Mouse (Mus musculus) G1E (cell line): ENCODE measurements at regions not wholly inside any gene's neighbourhood (a gene's known extent, or its start where the extent isn't known, plus 50 kb on each side); places are given as distances from the start of the nearest gene placed in this dataset.

Experiments
- ATAC-seq: 2 replicates; pipeline ENCODE4 v1.8.0; 2016; ENCODE audit warnings: mild to moderate bottlenecking; ENCODE audit not compliant: insufficient number of reproducible peaks, poor library complexity, low FRiP score, severe bottlenecking; ENCODE audit errors: extremely low read depth
- DNase-seq: peaks from one replicate; pipeline ENCODE4 v3.0.0; 2012; ENCODE audit warnings: low spot score
- H3K27me3 ChIP-seq: 2 replicates; pipeline ENCODE4 v1.6.1; 2012; ENCODE audit warnings: mild to moderate bottlenecking, low read length, inconsistent platforms; ENCODE audit not compliant: insufficient read depth
- H3K36me3 ChIP-seq: replicated peaks from 2 replicates; pipeline ENCODE3; 2012; ENCODE audit warnings: mild to moderate bottlenecking, inconsistent platforms
- H3K4me1 ChIP-seq: 2 replicates; pipeline ENCODE4 v1.6.1; 2012; ENCODE audit warnings: low read depth, low read length, inconsistent platforms, mixed read lengths; ENCODE audit not compliant: insufficient read depth
- H3K4me3 ChIP-seq: 2 replicates; pipeline ENCODE4 v1.5.1; 2012; ENCODE audit warnings: low read depth, mild to moderate bottlenecking, inconsistent platforms, low read length, moderate library complexity, mixed read lengths
- H3K9me3 ChIP-seq: replicated peaks from 2 replicates; pipeline ENCODE4 v1.6.1; 2012; ENCODE audit warnings: inconsistent platforms
- CTCF ChIP-seq: IDR thresholded peaks from 2 replicates; pipeline ENCODE4 v1.5.1; 2012; ENCODE audit warnings: low read depth, low read length, inconsistent platforms, mixed read lengths
- GATA1 ChIP-seq: IDR thresholded peaks from 2 replicates; pipeline ENCODE4 v1.6.1; 2012; ENCODE audit warnings: borderline replicate concordance, low read length, inconsistent platforms, mixed read lengths
- GATA2 ChIP-seq: IDR thresholded peaks from 2 replicates; pipeline ENCODE4 v1.6.1; 2012; ENCODE audit warnings: low read depth, low read length, inconsistent platforms, borderline replicate concordance
- POLR2AphosphoS5 ChIP-seq: IDR thresholded peaks from 2 replicates; pipeline ENCODE4 v1.6.1; 2012; ENCODE audit warnings: low read depth, low read length, inconsistent platforms; ENCODE audit not compliant: insufficient replicate concordance
- TAL1 ChIP-seq: conservative IDR thresholded peaks from 2 replicates; pipeline ENCODE4 v1.6.1; 2012; ENCODE audit warnings: low read depth, low read length, inconsistent platforms, mixed read lengths

GRCm38 (mm10) chr5:119971286-119971685, 138.8 kb downstream of the Tbx5 start:
- H3K27me3 ChIP-seq: no peaks in the 10 kb centered on the region
- DNase-seq (no peak), ATAC-seq (no peak)
- H3K4me1 ChIP-seq: no peaks in the 10 kb centered on the region
- H3K36me3 ChIP-seq: no peaks in the 10 kb centered on the region
- peaks cover 84% of the 10 kb centered on the region for H3K9me3 ChIP-seq
- H3K4me3 ChIP-seq: no peak overlapping the region
- no peak for TF ChIP-seq GATA1
- no peak for TF ChIP-seq POLR2AphosphoS5
- TF ChIP-seq CTCF: no peak
- no peak for TF ChIP-seq TAL1
- TF ChIP-seq GATA2: no peak

DNA sequence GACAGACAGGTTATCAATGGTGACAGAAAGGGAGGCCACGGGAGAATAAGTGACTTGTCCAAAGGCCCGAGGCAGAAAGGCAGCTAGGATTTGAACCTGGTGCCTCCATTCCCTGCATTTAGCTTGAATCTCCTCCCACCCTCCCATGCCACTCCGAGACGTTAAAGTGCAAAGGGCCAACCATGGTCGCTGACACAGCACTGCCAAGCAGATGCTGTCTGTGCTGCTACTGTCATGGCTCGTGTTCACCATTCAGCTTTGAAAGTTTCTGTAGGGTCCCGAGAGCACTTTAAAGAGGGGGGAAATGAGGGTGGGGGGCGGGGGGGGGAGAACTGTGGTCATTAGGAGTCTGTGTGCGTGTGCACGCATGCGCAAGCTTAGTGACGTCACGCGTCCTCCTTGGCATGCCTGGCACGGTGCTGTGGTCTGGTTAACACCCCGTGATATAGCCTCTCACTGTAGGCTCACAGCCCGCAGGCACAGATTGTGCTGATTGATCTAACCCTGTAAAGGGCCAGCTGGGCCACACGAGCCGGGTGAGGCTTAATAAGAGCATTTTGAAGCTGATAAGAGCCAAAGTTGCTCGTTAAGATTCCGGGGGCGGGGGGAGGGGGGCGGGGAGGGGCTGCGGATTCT, 140.5 kb downstream of the Tbx5 start:
- ATAC-seq: no peak
- H3K9me3 ChIP-seq: peaks cover 86% of the 10 kb centered on the region

DNA sequence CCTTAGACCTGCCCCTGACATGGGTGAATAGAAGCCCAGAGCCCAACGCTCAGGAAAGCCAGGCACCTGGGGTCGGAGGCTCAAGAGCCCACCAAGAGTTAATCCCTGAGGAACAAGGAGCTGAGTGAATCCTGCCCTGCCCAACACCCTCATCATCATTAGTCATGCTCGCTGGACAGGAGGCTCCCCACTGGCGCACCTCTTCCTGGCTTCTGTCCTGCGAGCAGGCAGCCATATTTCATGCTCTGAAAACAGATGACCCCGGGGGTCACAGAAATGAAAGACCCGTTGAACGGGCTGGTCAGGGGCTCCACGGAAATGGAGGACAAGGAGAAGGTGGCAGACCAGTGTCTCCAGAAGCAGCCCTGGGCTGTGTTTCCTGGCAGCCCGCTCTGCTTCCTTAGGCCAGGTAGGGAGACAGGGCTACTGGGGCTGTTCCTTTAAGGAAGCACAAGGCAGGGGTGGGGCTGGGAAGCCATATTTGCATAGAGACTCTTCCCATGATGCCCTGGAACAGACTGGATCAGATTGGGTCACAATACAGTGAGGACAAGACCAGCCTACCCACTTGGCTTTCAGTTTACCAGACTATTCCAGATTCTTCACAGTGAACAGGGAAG, 138.1 kb upstream of the Rbm19 start:
- ATAC-seq (no peak), DNase-seq (no peak)
- H3K27me3 ChIP-seq: no peaks in the 10 kb centered on the region
- peaks cover 83% of the 10 kb centered on the region for H3K9me3 ChIP-seq
- H3K36me3 ChIP-seq: no peaks in the 10 kb centered on the region
- TF ChIP-seq GATA1: no peak
- TF ChIP-seq CTCF: no peak
- TF ChIP-seq TAL1: no peak
- TF ChIP-seq GATA2: no peak
- TF ChIP-seq POLR2AphosphoS5: no peak
- no peak overlapping the region for H3K4me3 ChIP-seq
- no peaks in the 10 kb centered on the region for H3K4me1 ChIP-seq

More for the DNA sequence above, 140.5 kb downstream of the Tbx5 start:
- Histone ChIP-seq H3K4me1 (no peaks in the 10 kb centered on the region), H3K36me3 (no peaks in the 10 kb centered on the region), H3K4me3 (no peak overlapping the region), H3K27me3 (no peaks in the 10 kb centered on the region)
- no peak for TF ChIP-seq TAL1
- TF ChIP-seq POLR2AphosphoS5: no peak
- TF ChIP-seq CTCF: no peak
- no peak for TF ChIP-seq GATA1
- TF ChIP-seq GATA2: no peak
- no peak for DNase-seq

GRCm38 (mm10) chr5:119981111-119981807, 135.0 kb upstream of the Rbm19 start:
- peaks cover 66% of the 10 kb centered on the region for H3K9me3 ChIP-seq

DNA sequence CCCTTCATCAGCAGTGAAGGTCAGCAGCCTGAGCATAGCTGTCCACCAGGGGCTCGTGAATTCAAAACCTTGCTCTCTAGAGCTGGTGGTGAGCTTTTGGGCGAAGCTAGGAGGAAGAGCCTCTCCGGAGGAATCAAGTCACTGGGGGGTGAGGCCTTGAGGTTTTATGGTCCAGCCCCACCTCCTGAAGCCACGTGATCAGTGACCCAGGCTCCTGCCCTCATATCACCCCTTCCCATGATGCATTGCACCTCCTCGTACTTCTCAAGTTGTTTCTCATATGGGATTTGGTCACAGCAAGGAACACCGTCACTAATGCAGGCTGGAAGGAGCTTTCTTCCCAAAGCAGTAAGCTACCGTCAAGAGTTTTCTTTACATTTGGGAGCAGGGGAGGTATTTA, 132.1 kb upstream of the Rbm19 start:
- H3K9me3 ChIP-seq: peaks cover 60% of the 10 kb centered on the region
- H3K27me3 ChIP-seq: no peaks in the 10 kb centered on the region
- TF ChIP-seq TAL1 (no peak), GATA1 (no peak), CTCF (no peak), GATA2 (no peak), POLR2AphosphoS5 (no peak)
- H3K36me3 ChIP-seq: no peaks in the 10 kb centered on the region
- DNase-seq (no peak), ATAC-seq (no peak)
- H3K4me3 ChIP-seq: no peak overlapping the region
- H3K4me1 ChIP-seq: no peaks in the 10 kb centered on the region

More at GRCm38 (mm10) chr5:119981111-119981807, 135.0 kb upstream of the Rbm19 start:
- ATAC-seq (no peak), DNase-seq (no peak)
- H3K36me3 ChIP-seq: no peaks in the 10 kb centered on the region
- H3K27me3 ChIP-seq: no peaks in the 10 kb centered on the region
- TF ChIP-seq CTCF (no peak), GATA1 (no peak), TAL1 (no peak), GATA2 (no peak), POLR2AphosphoS5 (no peak)
- H3K4me1 ChIP-seq: no peaks in the 10 kb centered on the region
- H3K4me3 ChIP-seq: no peak overlapping the region; the same call in 1 of the 2 replicates

GRCm38 (mm10) chr5:119992130-119992529, 124.1 kb upstream of the Rbm19 start:
- DNase-seq (no peak), ATAC-seq (no peak)
- no peak for TF ChIP-seq TAL1
- no peak for TF ChIP-seq GATA2
- TF ChIP-seq CTCF: no peak
- Histone ChIP-seq H3K27me3 (no peaks in the 10 kb centered on the region), H3K36me3 (no peaks in the 10 kb centered on the region), H3K9me3 (peaks cover 65% of the 10 kb centered on the region), H3K4me1 (no peaks in the 10 kb centered on the region), H3K4me3 (no peak overlapping the region)
